Mouse (Mus musculus) forebrain, embryonic 14.5 days (tissue): Measurements from ENCODE around the gene Vars. TPM values are rescaled to one million over a fixed set of nuclear protein-coding genes. Genes with fewer than 3 reads are reported as not detected.

Experiments used
- ATAC-seq: fragments of 200-750 bp; cut with Nextera tagmentation; 2 replicates; pipeline ENCODE4 v1.8.0; 2017; ENCODE audit warnings: mild to moderate bottlenecking, moderate library complexity
- DNase-seq: peaks from one replicate; pipeline ENCODE4 v3.0.0-alpha.2; 2015; ENCODE audit warnings: low spot score
- H3K27ac ChIP-seq: fragments of 300-500 bp; sonication (generic); 2 replicates; pipeline ENCODE4 v1.5.1; 2014; ENCODE audit warnings: low read depth, mild to moderate bottlenecking, control low read depth, low read length, moderate library complexity
- H3K27me3 ChIP-seq: fragments of 300-500 bp; sonication (generic); replicated peaks from 2 replicates; pipeline ENCODE4 v1.6.1; 2014; ENCODE audit warnings: low read length, control low read depth, mixed read lengths; ENCODE audit not compliant: control insufficient read depth, insufficient read depth
- H3K36me3 ChIP-seq: fragments of 300-500 bp; sonication (generic); 2 replicates; pipeline ENCODE4 v1.6.1; 2014; ENCODE audit warnings: low read length, control low read depth; ENCODE audit not compliant: control insufficient read depth, insufficient read depth
- H3K4me1 ChIP-seq: fragments of 300-500 bp; sonication (generic); 2 replicates; pipeline ENCODE4 v1.6.1; 2014; ENCODE audit warnings: antibody characterized with exemption, low read length, control low read depth; ENCODE audit not compliant: control insufficient read depth, insufficient read depth
- H3K4me2 ChIP-seq: fragments of 300-500 bp; sonication (generic); 2 replicates; pipeline ENCODE4 v1.6.1; 2014; ENCODE audit warnings: mild to moderate bottlenecking, control low read depth, low read length
- H3K4me3 ChIP-seq: fragments of 300-500 bp; sonication (generic); 2 replicates; pipeline ENCODE4 v1.5.1; 2014; ENCODE audit warnings: low read depth, low read length, control low read depth
- H3K9ac ChIP-seq: fragments of 300-500 bp; sonication (generic); 2 replicates; pipeline ENCODE4 v1.6.1; 2014; ENCODE audit warnings: mild to moderate bottlenecking, low read length, control low read depth, moderate library complexity
- H3K9me3 ChIP-seq: fragments of 300-500 bp; sonication (generic); replicated peaks from 2 replicates; pipeline ENCODE4 v1.6.1; 2016; ENCODE audit warnings: low read length, control low read depth, mixed read lengths; ENCODE audit not compliant: control insufficient read depth
- WGBS: fragments of 180-500 bp; shearing (Covaris S2); extraction: QIAGEN DNeasy Blood & Tissue Kit; methylation state at CpG from one replicate; pipeline ENCODE4 v1.1.7; 2014; 5-methylcytosine and 5-hydroxymethylcytosine counted together
- polyA plus RNA-seq: library from polyadenylated mRNA; unstranded; fragments of >200 nt; fragmentation: Nextera tagmentation; extraction: Ambion mirVana; gene quantifications from 2 replicates; pipeline ENCODE4 v1.2.1, GENCODE M21; 2014

The Vars gene
- polyA plus RNA-seq, 1 experiment from 2014 or later, result 42.4 TPM

DNA sequence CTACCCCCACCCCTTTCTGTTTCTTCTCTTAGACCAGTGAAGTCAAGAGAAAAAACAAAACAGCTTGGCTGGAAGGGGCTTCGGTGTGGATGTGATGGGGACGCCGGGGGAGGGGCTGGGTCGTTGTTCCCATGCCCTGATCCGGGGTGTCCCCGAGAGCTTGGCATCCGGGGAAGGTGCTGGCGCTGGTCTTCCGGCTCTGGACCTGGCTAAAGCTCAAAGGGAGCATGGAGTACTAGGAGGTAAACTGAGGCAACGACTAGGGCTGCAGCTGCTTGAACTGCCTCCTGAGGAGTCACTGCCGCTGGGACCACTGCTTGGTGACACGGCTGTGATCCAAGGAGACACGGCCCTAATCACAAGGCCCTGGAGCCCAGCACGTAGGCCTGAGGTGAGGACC, 59.3 kb downstream of the Vars start:
- DNase-seq, result no peak
- Histone ChIP-seq H3K4me3 (peak overlapping the region; percentile 70), H3K27me3 (peaks cover 12% of the 10 kb centered on the region), H3K27ac (peak overlapping the region; percentile 93; the same call in 1 of the 2 replicates), H3K9ac (peak overlapping the region; percentile 89), H3K4me1 (peaks cover 15% of the 10 kb centered on the region), H3K9me3 (no peaks in the 10 kb centered on the region), H3K36me3 (peaks cover 59% of the 10 kb centered on the region), H3K4me2 (peak overlapping the region; percentile 94)
- peak; percentile 1; the same call in 1 of the 2 replicates for ATAC-seq
- WGBS, result 20% methylated on average over 14 of the region's 14 CpGs

DNA sequence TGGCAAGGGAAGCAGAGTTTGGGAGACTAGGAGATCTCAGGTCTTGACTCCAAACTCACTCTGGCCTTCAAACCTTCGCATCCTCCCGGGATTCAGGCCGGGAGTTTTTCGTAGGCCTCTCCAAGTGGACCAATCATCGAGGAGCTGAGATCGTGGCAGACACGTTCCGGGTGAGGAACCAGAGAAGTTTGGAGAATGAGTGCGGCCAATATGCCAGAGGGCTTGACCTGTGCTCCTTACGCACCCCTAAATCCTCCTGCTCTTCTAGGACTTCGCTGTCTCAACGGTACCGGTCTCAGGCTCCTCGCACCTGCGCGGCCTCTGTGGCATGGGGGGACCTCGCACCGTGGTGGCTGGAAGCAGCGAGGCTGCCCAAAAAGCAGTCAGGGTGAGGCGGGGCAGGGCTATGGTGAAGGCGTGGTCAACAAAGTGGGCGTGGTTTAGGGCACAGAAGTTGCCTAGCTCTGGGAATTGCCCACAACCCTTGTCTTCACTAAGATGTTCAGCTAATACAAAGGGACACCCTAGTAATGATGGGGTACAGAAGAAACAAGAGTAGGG, 60.0 kb downstream of the Vars start:
- Histone ChIP-seq H3K9me3 (no peaks in the 10 kb centered on the region), H3K27ac (no peak overlapping the region), H3K9ac (peak overlapping the region; percentile 89; the same call in 1 of the 2 replicates), H3K27me3 (peaks cover 19% of the 10 kb centered on the region), H3K4me1 (peaks cover 20% of the 10 kb centered on the region), H3K36me3 (peaks cover 51% of the 10 kb centered on the region), H3K4me3 (peak overlapping the region; percentile 70), H3K4me2 (peak overlapping the region; percentile 94)
- ATAC-seq (no peak), DNase-seq (no peak)
- 60% methylated on average over 22 of the region's 22 CpGs for WGBS

DNA sequence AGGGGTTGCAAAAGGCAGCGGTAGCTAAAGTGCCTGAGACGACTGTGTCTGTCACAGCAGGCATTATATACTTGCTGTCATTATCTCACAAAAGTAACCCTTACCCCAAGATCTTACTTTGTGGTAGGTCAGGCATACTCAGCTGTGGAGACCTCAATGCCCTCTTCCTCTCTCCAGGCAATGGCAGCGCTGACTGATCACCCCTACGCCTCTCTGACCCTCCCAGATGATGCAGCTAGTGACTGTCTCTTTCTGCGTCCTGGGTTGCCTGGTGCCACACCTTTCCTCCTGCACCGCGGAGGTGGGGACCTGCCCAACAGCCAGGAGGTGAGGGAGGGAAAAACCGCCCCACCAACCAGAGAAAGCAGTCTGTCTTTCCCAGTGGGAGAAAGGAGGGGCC, 60.5 kb downstream of the Vars start:
- H3K4me3 ChIP-seq, result no peak overlapping the region

DNA sequence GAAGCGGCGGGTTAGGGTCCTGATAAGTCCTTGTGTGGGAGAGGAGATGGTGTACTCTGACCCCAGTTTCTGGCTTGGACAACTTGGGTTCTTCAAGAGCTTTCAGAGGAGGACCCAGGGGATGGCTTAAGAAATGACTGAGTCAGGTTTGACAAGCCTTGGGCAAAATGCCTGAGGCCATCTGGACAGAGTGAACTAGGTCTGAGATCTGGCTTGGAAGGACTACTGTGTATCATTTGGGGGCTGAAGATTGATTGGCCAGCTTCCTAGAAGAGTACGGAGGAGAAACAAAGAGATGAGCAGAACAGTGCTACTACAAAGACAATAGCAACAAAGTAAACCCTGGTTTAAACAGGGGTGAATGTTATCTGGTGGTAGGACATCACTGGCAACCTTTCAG, 62.7 kb downstream of the Vars start:
- Histone ChIP-seq H3K9ac (no peak overlapping the region), H3K27ac (no peak overlapping the region), H3K27me3 (peaks cover 32% of the 10 kb centered on the region), H3K9me3 (no peaks in the 10 kb centered on the region), H3K4me1 (peaks cover 20% of the 10 kb centered on the region), H3K4me3 (no peak overlapping the region), H3K36me3 (peaks cover 29% of the 10 kb centered on the region), H3K4me2 (no peak overlapping the region)
- 93% methylated on average over 3 of the region's 3 CpGs for WGBS
- DNase-seq, result no peak
- no peak for ATAC-seq

More for the DNA sequence above, 60.5 kb downstream of the Vars start:
- peaks cover 46% of the 10 kb centered on the region for H3K36me3 ChIP-seq
- H3K27ac ChIP-seq, result no peak overlapping the region
- H3K9me3 ChIP-seq, result no peaks in the 10 kb centered on the region
- peaks cover 24% of the 10 kb centered on the region for H3K27me3 ChIP-seq
- H3K4me2 ChIP-seq, result no peak overlapping the region; the same call in 1 of the 2 replicates
- WGBS, result 84% methylated on average over 8 of the region's 8 CpGs
- DNase-seq, result no peak
- peaks cover 20% of the 10 kb centered on the region for H3K4me1 ChIP-seq
- H3K9ac ChIP-seq, result no peak overlapping the region
- no peak for ATAC-seq

DNA sequence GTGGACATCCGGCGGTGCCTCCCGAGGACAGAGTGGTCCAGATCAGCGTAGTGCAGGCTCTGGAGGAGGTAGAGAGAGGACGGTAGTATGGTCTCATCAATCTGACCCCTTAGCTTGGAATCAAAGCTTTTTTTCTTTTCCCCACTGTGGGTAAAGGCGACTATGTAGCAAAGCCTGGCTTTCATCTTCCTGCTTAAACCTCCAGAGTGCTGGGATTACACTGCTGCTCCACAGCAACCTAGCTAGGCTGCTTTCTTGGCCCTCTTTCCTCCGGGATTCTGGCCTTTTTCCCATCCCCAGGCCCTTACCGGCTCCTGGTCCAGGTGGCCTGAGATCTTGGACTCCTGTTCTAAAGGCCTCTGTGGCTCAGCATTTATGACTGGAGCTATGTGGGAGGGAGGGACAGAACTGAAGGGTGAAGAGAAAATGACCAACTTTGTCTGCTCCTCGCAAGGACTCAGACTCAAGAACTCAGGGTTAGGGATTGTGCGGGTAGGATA, 63.6 kb downstream of the Vars start:
- H3K9me3 ChIP-seq, result no peaks in the 10 kb centered on the region
- no peak overlapping the region; the same call in 1 of the 2 replicates for H3K4me2 ChIP-seq
- peaks cover 28% of the 10 kb centered on the region for H3K36me3 ChIP-seq
- ATAC-seq (no peak), DNase-seq (no peak)
- H3K9ac ChIP-seq, result no peak overlapping the region
- 32% methylated on average over 10 of the region's 10 CpGs for WGBS
- H3K27me3 ChIP-seq, result peaks cover 32% of the 10 kb centered on the region
- H3K27ac ChIP-seq, result no peak overlapping the region
- peaks cover 17% of the 10 kb centered on the region for H3K4me1 ChIP-seq
- 0 out of 2 replicates have a peak overlapping the region, but pooled peaks have one; percentile 17 for H3K4me3 ChIP-seq

DNA sequence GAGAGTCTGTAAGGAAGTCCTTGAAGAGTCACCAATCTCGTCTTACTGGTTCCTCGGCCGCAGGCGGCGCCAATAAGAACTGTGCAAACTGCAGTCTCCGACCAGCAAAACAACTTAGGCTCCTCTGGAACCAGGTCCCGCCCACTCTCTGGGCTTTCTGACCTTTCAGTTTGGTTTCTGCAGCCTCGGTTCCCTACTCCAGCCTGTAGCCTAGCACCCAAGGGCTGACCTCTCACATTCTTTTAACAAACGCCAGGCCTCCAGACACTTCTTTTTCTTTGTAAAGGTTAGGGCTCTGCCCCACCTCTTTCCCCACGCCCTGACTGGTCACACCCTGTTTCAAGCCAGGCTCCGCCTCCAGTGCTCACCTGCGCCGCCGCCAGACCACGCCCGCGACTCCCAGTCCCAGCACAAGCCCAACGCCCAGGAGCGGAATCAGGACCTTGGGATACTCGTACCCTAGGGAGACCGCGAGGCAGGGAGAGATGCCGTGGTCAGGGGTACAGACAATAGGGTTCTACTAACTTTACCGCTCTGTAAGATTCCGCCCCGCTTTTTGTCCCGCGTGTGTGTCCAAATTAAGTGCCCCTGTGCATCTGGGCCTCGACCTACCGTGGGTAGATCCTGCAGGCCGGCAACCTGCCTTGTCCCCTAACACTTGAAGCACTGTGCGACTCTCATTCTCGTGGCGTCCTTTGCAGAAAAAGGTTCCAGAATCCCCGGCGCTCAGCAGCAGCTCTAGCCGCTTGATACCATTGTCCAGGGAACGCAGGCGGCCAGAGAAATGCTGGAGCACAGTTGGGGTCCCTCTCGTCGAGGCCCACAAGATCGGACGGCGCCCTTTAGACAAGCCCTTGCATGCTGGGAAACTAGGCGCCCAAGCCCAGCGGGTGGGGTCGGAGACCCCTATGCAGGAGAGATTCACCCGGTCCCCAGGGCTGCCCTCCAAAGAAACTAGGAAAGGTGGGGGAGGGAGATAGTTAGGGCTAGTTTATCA, 64.5 kb downstream of the Vars start, which contains the start of gene Ly6g6c:
Ly6g6c (plus strand) TSS at position 438 of the 997 bp plus-strand sequence.
- Histone ChIP-seq H3K4me3 (peak within 1 kb of the TSS; percentile 17), H3K9ac (peak within 1 kb of the TSS; percentile 37), H3K27ac (no peak within 1 kb of the TSS), H3K4me1 (peaks cover 14% of the 10 kb centered on the region), H3K9me3 (no peaks in the 10 kb centered on the region), H3K27me3 (peaks cover 32% of the 10 kb centered on the region), H3K4me2 (peak within 1 kb of the TSS; percentile 47), H3K36me3 (peaks cover 28% of the 10 kb centered on the region)
- 0 out of 2 replicates have a peak, but pooled peaks have one; percentile 45 for ATAC-seq
- WGBS, result 2% methylated on average over 48 of the region's 48 CpGs
- DNase-seq, result no peak

Other genes with a start within 250 kb of the Vars start
- not detected in 2 replicates for gene Cyp21a1, start 196.4 kb upstream of the Vars start, polyA plus RNA-seq
- 31.7 and 33.8 TPM in 2 replicates for gene Stk19, start 164.0 kb upstream of the Vars start, polyA plus RNA-seq
- 54.9 and 66.4 TPM in 2 replicates for gene Dxo, start 164.0 kb upstream of the Vars start, polyA plus RNA-seq
- gene Skiv2l, start 150.8 kb upstream of the Vars start, polyA plus RNA-seq, result 36.6 and 46.9 TPM in 2 replicates
- gene Nelfe, start 150.6 kb upstream of the Vars start, polyA plus RNA-seq, result 82.9 and 92.3 TPM in 2 replicates
- 0.93 and 0.94 TPM in 2 replicates for gene Cfb, start 138.5 kb upstream of the Vars start, polyA plus RNA-seq
- 3.5 and 3.8 TPM in 2 replicates for gene Zbtb12, start 121.5 kb upstream of the Vars start, polyA plus RNA-seq
- gene Gm20547, start 118.9 kb upstream of the Vars start, polyA plus RNA-seq, result 0.28 TPM in 1 of 2 replicates, not detected in the other
- gene C2, start 102.7 kb upstream of the Vars start, polyA plus RNA-seq, result 1.3 and 1.4 TPM in 2 replicates
- 62.5 and 76.9 TPM in 2 replicates for gene Ehmt2, start 102.5 kb upstream of the Vars start, polyA plus RNA-seq
- gene Slc44a4, start 86.5 kb upstream of the Vars start, polyA plus RNA-seq, result not detected in 2 replicates
- 16.2 and 20.0 TPM in 2 replicates for gene Neu1, start 69.7 kb upstream of the Vars start, polyA plus RNA-seq
- 0.15 TPM in 1 of 2 replicates, not detected in the other for gene Hspa1b, start 41.7 kb upstream of the Vars start, polyA plus RNA-seq
- gene Gm20481, start 31.1 kb upstream of the Vars start, polyA plus RNA-seq, result not detected in 2 replicates
- gene Hspa1a, start 28.8 kb upstream of the Vars start, polyA plus RNA-seq, result 1.4 and 3.7 TPM in 2 replicates
- 1.3 and 1.4 TPM in 2 replicates for gene Hspa1l, start 28.3 kb upstream of the Vars start, polyA plus RNA-seq
- 131 and 148 TPM in 2 replicates for gene Lsm2, start 19.1 kb upstream of the Vars start, polyA plus RNA-seq
- gene Vwa7, start 15.6 kb downstream of the Vars start, polyA plus RNA-seq, result 0.05 and 0.11 TPM in 2 replicates
- gene Sapcd1, start 27.0 kb downstream of the Vars start, polyA plus RNA-seq, result 2.9 and 6.2 TPM in 2 replicates
- gene Msh5, start 45.8 kb downstream of the Vars start, polyA plus RNA-seq, result 2.3 and 2.6 TPM in 2 replicates
- 28.3 and 37.3 TPM in 2 replicates for gene Clic1, start 49.0 kb downstream of the Vars start, polyA plus RNA-seq
- 617 and 661 TPM in 2 replicates for gene Ddah2, start 58.0 kb downstream of the Vars start, polyA plus RNA-seq
- gene Ly6g6c, start 64.4 kb downstream of the Vars start, polyA plus RNA-seq, result not detected in 2 replicates
- gene Mpig6b, start 65.2 kb downstream of the Vars start, polyA plus RNA-seq, result 0.28 and 0.42 TPM in 2 replicates
- gene Ly6g6e, start 75.9 kb downstream of the Vars start, polyA plus RNA-seq, result 10.1 and 10.7 TPM in 2 replicates
- gene Ly6g6d, start 77.1 kb downstream of the Vars start, polyA plus RNA-seq, result 0.76 and 1.1 TPM in 2 replicates
- gene Ly6g6f, start 84.6 kb downstream of the Vars start, polyA plus RNA-seq, result 0.15 TPM in 1 of 2 replicates, not detected in the other
- 69.9 and 75.7 TPM in 2 replicates for gene Abhd16a, start 88.3 kb downstream of the Vars start, polyA plus RNA-seq
- gene Ly6g5c, start 107.3 kb downstream of the Vars start, polyA plus RNA-seq, result not detected in 2 replicates
- 0.89 and 1.1 TPM in 2 replicates for gene Ly6g5b, start 114.4 kb downstream of the Vars start, polyA plus RNA-seq
- 31.3 and 34.2 TPM in 2 replicates for gene Gpank1, start 120.5 kb downstream of the Vars start, polyA plus RNA-seq
- gene Csnk2b, start 121.1 kb downstream of the Vars start, polyA plus RNA-seq, result 313 and 353 TPM in 2 replicates
- gene D17H6S53E, start 125.4 kb downstream of the Vars start, polyA plus RNA-seq, result 5.2 and 5.5 TPM in 2 replicates
- gene Apom, start 131.1 kb downstream of the Vars start, polyA plus RNA-seq, result 0.22 and 0.29 TPM in 2 replicates
- 128 and 144 TPM in 2 replicates for gene Bag6, start 134.2 kb downstream of the Vars start, polyA plus RNA-seq
- gene Prrc2a, start 163.9 kb downstream of the Vars start, polyA plus RNA-seq, result 117 and 141 TPM in 2 replicates
- gene Aif1, start 175.1 kb downstream of the Vars start, polyA plus RNA-seq, result 6.9 and 7.3 TPM in 2 replicates
- gene Lst1, start 187.5 kb downstream of the Vars start, polyA plus RNA-seq, result 6.1 and 8.0 TPM in 2 replicates
- gene Ltb, start 193.5 kb downstream of the Vars start, polyA plus RNA-seq, result 0.39 TPM in 1 of 2 replicates, not detected in the other
- gene Tnf, start 201.0 kb downstream of the Vars start, polyA plus RNA-seq, result not detected in 2 replicates
- gene Lta, start 204.4 kb downstream of the Vars start, polyA plus RNA-seq, result 0.13 and 0.21 TPM in 2 replicates
- gene Gm16181, start 219.8 kb downstream of the Vars start, polyA plus RNA-seq, result not detected in 2 replicates
- gene Atp6v1g2, start 232.7 kb downstream of the Vars start, polyA plus RNA-seq, result 44.0 and 61.1 TPM in 2 replicates
- 5.1 and 5.2 TPM in 2 replicates for gene Nfkbil1, start 234.8 kb downstream of the Vars start, polyA plus RNA-seq
- 478 and 489 TPM in 2 replicates for gene Ddx39b, start 240.8 kb downstream of the Vars start, polyA plus RNA-seq